Mouse (Mus musculus) heart, adult 2 months (tissue): ENCODE results near the gene Tln2. TPM values are rescaled to one million over a fixed set of nuclear protein-coding genes. Genes with fewer than 3 reads are reported as not detected.

Experiments
- DNase-seq, 2 experiments: peaks; one replicate each; pipeline ENCODE4 v3.0.0; 2021
- H3K27ac ChIP-seq: fragments of 200-600 bp; 2 replicates; pipeline ENCODE4 v1.8.1; 2022
- H3K27me3 ChIP-seq: fragments of 200-500 bp; 2 replicates; pipeline ENCODE4 v1.6.1; 2012; ENCODE audit warnings: mild to moderate bottlenecking, low read length, inconsistent platforms, mixed read lengths; ENCODE audit not compliant: control insufficient read depth, insufficient read depth
- H3K36me3 ChIP-seq: fragments of 200-500 bp; 2 replicates; pipeline ENCODE4 v1.6.1; 2012; ENCODE audit warnings: low read length, inconsistent platforms; ENCODE audit not compliant: control insufficient read depth, insufficient read depth
- H3K4me1 ChIP-seq: fragments of 200-500 bp; 2 replicates; pipeline ENCODE4 v1.6.1; 2011; ENCODE audit warnings: low read length; ENCODE audit not compliant: control insufficient read depth, insufficient read depth
- H3K4me3 ChIP-seq: fragments of 200-600 bp; 2 replicates; pipeline ENCODE4 v1.8.1; 2022
- H3K79me2 ChIP-seq: fragments of 200-500 bp; replicated peaks from 2 replicates; pipeline ENCODE4 v1.6.1; 2012; ENCODE audit warnings: mild to moderate bottlenecking, inconsistent platforms, low read length, moderate library complexity, mixed read lengths; ENCODE audit not compliant: control insufficient read depth, insufficient read depth
- H3K9ac ChIP-seq: fragments of 200-500 bp; 2 replicates; pipeline ENCODE4 v1.6.1; 2012; ENCODE audit warnings: low read depth, mild to moderate bottlenecking, control low read depth, inconsistent platforms, low read length, mixed read lengths
- CTCF ChIP-seq: fragments of 200-600 bp; IDR thresholded peaks from 2 replicates; pipeline ENCODE4 v1.8.1; 2022; ENCODE audit warnings: antibody characterized with exemption, mild to moderate bottlenecking, moderate library complexity
- EP300 ChIP-seq: fragments of 200-500 bp; IDR thresholded peaks from 2 replicates; pipeline ENCODE4 v1.6.1; 2011; ENCODE audit warnings: low read depth, low read length, control low read depth; ENCODE audit not compliant: insufficient read depth
- POLR2A ChIP-seq: fragments of 200-500 bp; IDR thresholded peaks from 2 replicates; pipeline ENCODE4 v1.6.1; 2011; ENCODE audit warnings: mild to moderate bottlenecking, low read depth, low read length, control low read depth; ENCODE audit not compliant: insufficient read depth
- WGBS: fragments of 180-500 bp; shearing (Covaris S2); methylation state at CpG from one replicate; pipeline ENCODE4 v1.1.7; 2018; 5-methylcytosine and 5-hydroxymethylcytosine counted together
- intact Hi-C: fragments of 180-260 bp; cut with DNase I; formaldehyde crosslinking; loops from one replicate; pipeline ENCODE4 v1.15.1; 2025
- polyA plus RNA-seq: library from polyadenylated mRNA; depleted of rRNA; stranded (reverse); fragments of >200 nt; gene quantifications from 2 replicates; pipeline ENCODE4 v1.2.3, GENCODE M21; 2012
- total RNA-seq, 2 experiments: library from RNA; stranded (reverse); gene quantifications; 2 replicates each; pipeline ENCODE4 v1.2.3; 2021

The Tln2 gene
- total and polyA plus RNA-seq, 3 experiments: 20.1 to 78.2 (median 67.1) TPM

GRCm38 (mm10) chr9:67211220-67211619 lies 348.3 kb downstream of the Tln2 start:
- no peak for DNase-seq
- no peak overlapping the region for H3K9ac ChIP-seq
- no peaks in the 10 kb centered on the region for H3K4me1 ChIP-seq
- H3K79me2 ChIP-seq: no peaks in the 10 kb centered on the region
- no peak overlapping the region for H3K4me3 ChIP-seq
- H3K36me3 ChIP-seq: no peaks in the 10 kb centered on the region
- WGBS: 94% methylated on average over 4 of the region's 4 CpGs
- intact Hi-C loops: loop anchor here (5.0 kb wide), 2 partner anchors 54 to 169 kb away; no protein-coding TSS in a partner anchor
- H3K27me3 ChIP-seq: no peaks in the 10 kb centered on the region
- H3K27ac ChIP-seq: no peak overlapping the region
- TF ChIP-seq POLR2A (no peak), EP300 (no peak), CTCF (no peak)

GRCm38 (mm10) chr9:67209451-67209850 lies 350.1 kb downstream of the Tln2 start:
- H3K27me3 ChIP-seq: no peaks in the 10 kb centered on the region
- no peaks in the 10 kb centered on the region for H3K79me2 ChIP-seq
- H3K27ac ChIP-seq: no peak overlapping the region
- TF ChIP-seq POLR2A: no peak
- TF ChIP-seq EP300: no peak
- TF ChIP-seq CTCF: no peak
- 94% methylated on average over 9 of the region's 9 CpGs for WGBS
- intact Hi-C loops: no loop called here
- no peaks in the 10 kb centered on the region for H3K4me1 ChIP-seq
- no peak overlapping the region for H3K9ac ChIP-seq
- H3K36me3 ChIP-seq: no peaks in the 10 kb centered on the region
- H3K4me3 ChIP-seq: no peak overlapping the region
- DNase-seq: no peak

GRCm38 (mm10) chr9:67208420-67208819 lies 351.1 kb downstream of the Tln2 start:
- no peak overlapping the region for H3K9ac ChIP-seq
- 28% methylated on average over 3 of the region's 3 CpGs for WGBS
- intact Hi-C loops: no loop called here

GRCm38 (mm10) chr9:67205175-67205574 lies 354.3 kb downstream of the Tln2 start:
- Histone ChIP-seq H3K36me3 (no peaks in the 10 kb centered on the region), H3K9ac (no peak overlapping the region), H3K4me3 (no peak overlapping the region), H3K27me3 (no peaks in the 10 kb centered on the region), H3K79me2 (no peaks in the 10 kb centered on the region), H3K4me1 (no peaks in the 10 kb centered on the region), H3K27ac (no peak overlapping the region)
- 67% methylated on average over 4 of the region's 4 CpGs for WGBS
- TF ChIP-seq CTCF: no peak
- TF ChIP-seq EP300: no peak
- no peak for TF ChIP-seq POLR2A
- intact Hi-C loops: no loop called here
- no peak for DNase-seq

More at GRCm38 (mm10) chr9:67208420-67208819, 351.1 kb downstream of the Tln2 start:
- TF ChIP-seq CTCF (no peak), EP300 (no peak), POLR2A (no peak)
- no peak for DNase-seq
- no peak overlapping the region for H3K27ac ChIP-seq
- H3K4me1 ChIP-seq: no peaks in the 10 kb centered on the region
- H3K4me3 ChIP-seq: no peak overlapping the region
- H3K79me2 ChIP-seq: no peaks in the 10 kb centered on the region
- H3K36me3 ChIP-seq: no peaks in the 10 kb centered on the region
- no peaks in the 10 kb centered on the region for H3K27me3 ChIP-seq

- WGBS: 96% methylated on average over 8 of the region's 8 CpGs
- TF ChIP-seq POLR2A (no peak), EP300 (no peak)
- Histone ChIP-seq H3K27ac (no peak overlapping the region), H3K4me3 (no peak overlapping the region), H3K27me3 (no peaks in the 10 kb centered on the region), H3K79me2 (no peaks in the 10 kb centered on the region), H3K36me3 (no peaks in the 10 kb centered on the region), H3K9ac (no peak overlapping the region), H3K4me1 (no peaks in the 10 kb centered on the region)
- intact Hi-C loops: no loop called here
- no peak for DNase-seq
Observed at GRCm38 (mm10) chr9:67196609-67197008, 362.9 kb downstream of the Tln2 start.

GRCm38 (mm10) chr9:67195306-67195705 lies 364.2 kb downstream of the Tln2 start:
- TF ChIP-seq CTCF: no peak
- no peak for TF ChIP-seq EP300
- TF ChIP-seq POLR2A: no peak

More at GRCm38 (mm10) chr9:67195306-67195705, 364.2 kb downstream of the Tln2 start:
- H3K27ac ChIP-seq: no peak overlapping the region
- H3K9ac ChIP-seq: no peak overlapping the region
- WGBS: 76% methylated on average over 7 of the region's 7 CpGs
- H3K4me1 ChIP-seq: no peaks in the 10 kb centered on the region; the same call in 1 of the 2 replicates
- H3K27me3 ChIP-seq: no peaks in the 10 kb centered on the region
- no peak for DNase-seq
- H3K79me2 ChIP-seq: no peaks in the 10 kb centered on the region
- H3K36me3 ChIP-seq: no peaks in the 10 kb centered on the region
- intact Hi-C loops: no loop called here
- H3K4me3 ChIP-seq: no peak overlapping the region
